Mouse (Mus musculus): ENCODE measurements around the gene Efcab5.
"Not testable (repeated sequence)": the region's sequence is repeated elsewhere in the genome, so short reads cannot be mapped to it uniquely, and the experiment has no call there.

Efcab5 gene

DNA sequence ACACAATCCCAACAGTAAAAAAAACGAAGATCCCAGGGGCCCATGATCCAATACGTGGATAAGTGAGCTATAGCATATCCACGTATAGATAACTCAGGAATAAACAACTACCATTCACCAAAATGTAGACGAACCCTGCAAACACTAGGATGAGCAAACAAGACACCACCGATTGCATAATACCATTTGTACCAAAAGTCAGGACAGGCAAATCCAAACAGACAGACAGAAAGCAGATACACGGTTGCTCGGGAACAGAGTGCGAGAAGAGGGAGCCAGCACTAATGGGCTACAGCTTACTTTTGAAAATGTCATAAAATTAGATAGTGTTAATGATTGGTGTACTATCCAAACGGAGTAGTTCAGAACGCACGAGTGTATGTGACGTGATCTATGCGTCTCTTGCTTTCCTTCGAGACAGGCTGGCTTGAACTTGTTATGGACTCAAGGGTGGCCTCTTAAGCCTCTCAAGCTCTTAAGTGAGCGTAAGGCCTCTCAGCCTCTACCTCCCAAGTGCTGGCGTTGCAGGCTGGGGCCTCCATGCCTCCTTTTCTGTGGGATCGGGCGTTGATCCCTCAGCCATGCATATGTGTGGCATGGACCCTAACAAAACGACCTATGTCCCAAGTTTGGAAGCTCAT lies 90.3 kb downstream of the Efcab5 start:
- in situ Hi-C loops (cut with MboI, MseI) = no loop called here

DNA sequence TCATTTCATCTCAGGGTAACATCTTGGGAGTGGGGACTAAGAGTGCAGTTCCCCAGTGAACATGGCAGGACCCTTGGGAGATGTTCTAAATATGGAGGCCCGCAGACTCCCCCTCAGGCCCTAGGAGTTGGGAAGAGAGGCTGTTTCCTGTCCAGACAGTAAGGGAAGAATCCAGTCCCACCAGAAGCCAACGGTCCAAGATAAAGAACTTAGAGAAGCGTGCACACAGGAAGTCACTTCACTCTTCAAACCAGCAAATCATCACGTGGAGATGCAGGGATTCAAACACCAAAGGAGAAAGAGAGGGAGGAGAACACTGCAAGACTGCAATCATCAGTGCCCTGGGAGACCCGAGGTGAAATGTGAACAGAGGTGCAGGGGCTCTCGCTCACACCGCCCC lies 91.8 kb downstream of the Efcab5 start:
- in situ Hi-C loops (cut with MboI, MseI) = no loop called here

DNA sequence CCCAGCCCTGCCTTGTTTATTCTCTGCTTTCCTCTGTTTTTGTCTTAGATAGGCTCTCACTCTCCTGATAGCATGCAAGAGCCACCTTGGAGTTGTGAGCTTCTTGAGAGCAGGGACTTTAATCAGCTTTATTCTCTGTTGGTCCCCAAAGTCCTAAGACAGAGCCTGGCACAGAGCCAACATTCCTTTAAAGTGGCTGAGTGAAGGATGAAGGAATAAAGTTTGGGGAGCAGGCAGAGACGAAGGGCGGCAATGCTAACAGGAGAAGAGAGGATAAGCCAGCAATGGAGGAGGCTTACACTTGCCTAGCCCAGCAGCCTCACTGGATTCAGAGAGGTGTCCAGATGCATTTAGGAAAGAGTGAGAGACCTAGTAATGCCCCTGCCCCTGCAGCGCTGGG lies 92.2 kb downstream of the Efcab5 start:
- in situ Hi-C loops (cut with MboI, MseI) = no loop called here

DNA sequence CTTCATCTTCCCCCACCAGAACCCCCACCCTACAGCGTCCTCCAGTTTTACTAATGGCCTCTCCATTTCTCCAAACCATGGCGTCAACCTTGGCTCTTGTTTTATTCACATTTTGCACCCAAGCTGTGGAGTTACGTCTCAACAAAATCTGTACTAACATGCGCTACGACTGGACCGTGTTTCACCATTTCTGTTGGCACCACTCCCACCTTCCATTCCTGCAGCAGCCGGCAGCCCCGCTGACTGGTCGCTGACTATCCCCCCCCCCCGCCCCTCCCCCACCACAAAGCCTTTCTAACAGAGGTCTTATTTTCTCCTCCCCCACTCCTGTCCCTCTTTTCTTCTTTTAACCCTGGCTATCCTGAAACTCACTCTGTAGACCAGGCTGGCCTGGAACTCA lies 93.6 kb downstream of the Efcab5 start:
- in situ Hi-C loops (cut with MboI, MseI) = no loop called here

DNA sequence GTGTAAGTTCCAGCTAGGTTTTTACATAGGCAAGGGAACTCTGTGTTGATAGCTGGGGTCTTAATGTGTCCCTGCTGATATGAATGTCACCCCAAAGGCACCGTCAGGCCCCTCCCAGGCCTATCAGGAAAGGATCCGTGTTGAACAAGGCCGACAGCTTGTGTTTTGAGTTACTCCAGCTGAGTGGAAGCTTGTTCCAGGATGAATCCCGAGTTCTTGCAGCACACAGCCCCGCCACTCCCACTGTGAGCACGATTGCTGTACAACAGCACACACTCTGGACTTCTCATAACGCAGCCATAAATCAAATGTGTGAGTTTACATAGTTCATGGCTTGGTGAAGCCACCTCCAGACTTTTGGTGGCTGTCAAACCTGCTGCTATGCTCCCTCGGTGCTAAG lies 94.6 kb downstream of the Efcab5 start:
- in situ Hi-C loops (cut with MboI, MseI) = no loop called here

DNA sequence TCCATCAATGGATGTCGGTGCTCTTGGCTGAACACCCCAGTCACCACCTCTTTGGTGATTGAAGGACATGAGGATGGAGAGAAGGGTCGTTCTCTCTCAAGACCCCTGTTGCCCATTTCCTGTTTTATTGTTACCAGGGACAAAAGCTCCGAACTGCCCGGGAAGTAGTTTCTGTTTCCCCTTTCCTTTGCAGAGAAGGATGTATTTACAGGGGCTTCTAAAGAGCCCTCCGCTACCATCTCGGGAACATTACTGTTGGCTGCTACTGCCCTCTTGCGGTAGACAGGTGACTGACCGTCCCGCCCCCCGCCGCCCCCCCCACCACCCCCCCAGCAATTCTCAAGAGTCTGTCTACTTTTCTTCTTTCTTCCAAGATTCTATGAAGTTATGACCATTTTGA lies 95.6 kb downstream of the Efcab5 start:
- in situ Hi-C loops (cut with MboI, MseI) = no loop called here

DNA sequence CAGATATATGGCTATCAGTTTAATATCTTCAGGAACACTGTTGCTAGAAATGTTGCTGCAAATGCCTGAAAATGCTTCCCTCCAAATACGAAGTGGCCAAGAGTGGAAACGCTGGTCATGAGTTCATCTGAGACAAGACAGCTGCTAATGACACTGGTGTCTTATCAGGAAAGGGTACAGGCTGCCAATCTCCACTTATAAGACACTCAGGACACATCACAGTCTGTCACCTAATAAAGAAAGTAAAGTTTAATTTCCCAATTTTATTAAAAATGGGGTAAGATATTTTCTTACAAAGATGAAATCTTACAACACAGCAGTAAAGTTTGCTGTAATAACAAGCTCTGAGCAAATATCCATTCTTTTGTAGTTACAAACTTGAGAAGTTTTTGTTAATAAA lies 99.6 kb downstream of the Efcab5 start:
- in situ Hi-C loops (cut with MboI, MseI) = loop anchor here (10.0 kb wide), 2 partner anchors 864 to 996 kb away; partner anchors contain the start of gene Eral1

DNA sequence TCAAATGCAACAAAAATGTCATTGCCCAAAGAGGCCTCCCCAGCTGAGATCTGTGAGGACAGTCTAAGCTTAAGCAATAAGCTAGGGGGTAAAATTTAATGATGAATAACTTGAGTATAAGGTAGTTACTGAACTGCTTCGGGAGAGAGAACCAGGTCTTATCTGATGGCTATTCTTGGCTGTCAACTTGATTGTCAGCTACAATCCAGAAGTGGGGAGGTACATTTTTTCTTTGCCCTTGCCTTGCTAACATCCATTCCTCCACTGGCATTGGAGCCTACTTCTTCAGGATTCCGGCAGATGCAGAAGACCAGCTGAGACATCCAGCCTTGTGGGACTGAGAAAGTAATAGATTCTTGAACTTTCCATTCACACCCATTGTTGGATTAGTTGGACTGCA lies 101.8 kb downstream of the Efcab5 start:
- in situ Hi-C loops (cut with MboI, MseI) = loop anchor here (10.0 kb wide), 2 partner anchors 862 to 998 kb away; partner anchors contain the start of gene Eral1

DNA sequence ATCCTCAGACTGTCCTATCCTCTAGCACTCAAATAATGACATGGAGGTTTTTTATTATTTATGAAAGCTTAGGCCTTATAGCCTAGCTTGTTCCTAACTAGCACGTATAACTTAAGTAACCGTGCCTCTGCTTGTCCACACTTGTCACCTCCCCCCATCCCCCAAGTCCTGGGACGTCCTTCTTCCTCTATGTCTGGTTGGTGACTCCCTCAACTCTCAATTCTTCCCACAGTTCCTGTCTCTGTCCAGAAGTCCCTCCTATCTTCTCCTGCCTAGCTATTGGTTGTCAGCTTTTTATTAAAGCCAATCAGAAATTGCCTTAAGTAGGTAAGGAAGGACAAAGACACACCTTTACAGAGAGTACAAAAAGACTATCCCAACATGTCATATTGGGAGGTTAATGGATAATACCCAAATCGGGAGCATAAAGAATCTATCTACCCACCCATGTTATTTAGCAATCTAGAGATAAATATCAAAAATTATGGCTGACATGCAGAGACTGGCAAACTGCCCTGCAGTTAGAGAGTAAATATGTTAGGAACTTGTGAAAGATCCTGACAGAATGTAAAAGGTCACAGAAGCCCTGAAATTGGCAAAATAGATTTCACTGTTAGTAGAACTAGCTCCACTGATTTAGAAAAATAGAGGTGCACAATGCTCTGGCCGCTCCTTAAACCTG lies 104.6 kb downstream of the Efcab5 start:
- in situ Hi-C loops (cut with MboI, MseI) = loop anchor here (5.0 to 10.0 kb wide), 3 partner anchors 92 to 1001 kb away; partner anchors contain the start of gene Eral1

DNA sequence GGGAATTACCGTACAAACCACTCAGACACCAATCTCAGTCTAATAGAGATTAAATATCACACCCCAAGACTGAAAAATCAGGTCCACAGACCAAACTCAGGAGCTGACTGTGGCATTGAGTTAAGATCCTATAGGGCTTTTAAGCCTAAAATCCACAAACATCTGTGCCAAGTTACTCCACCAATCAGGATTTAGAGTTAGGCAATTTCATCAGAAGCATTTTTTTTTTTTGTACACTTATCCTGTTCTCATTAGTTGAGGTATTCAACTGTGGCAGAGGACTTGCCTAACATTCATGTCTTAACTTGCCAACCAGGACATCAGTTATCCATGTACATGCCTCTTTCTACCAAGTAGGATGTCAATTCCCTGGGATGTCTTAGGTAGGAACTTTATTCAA lies 109.4 kb downstream of the Efcab5 start:
- in situ Hi-C loops (cut with MboI, MseI) = no loop called here

DNA sequence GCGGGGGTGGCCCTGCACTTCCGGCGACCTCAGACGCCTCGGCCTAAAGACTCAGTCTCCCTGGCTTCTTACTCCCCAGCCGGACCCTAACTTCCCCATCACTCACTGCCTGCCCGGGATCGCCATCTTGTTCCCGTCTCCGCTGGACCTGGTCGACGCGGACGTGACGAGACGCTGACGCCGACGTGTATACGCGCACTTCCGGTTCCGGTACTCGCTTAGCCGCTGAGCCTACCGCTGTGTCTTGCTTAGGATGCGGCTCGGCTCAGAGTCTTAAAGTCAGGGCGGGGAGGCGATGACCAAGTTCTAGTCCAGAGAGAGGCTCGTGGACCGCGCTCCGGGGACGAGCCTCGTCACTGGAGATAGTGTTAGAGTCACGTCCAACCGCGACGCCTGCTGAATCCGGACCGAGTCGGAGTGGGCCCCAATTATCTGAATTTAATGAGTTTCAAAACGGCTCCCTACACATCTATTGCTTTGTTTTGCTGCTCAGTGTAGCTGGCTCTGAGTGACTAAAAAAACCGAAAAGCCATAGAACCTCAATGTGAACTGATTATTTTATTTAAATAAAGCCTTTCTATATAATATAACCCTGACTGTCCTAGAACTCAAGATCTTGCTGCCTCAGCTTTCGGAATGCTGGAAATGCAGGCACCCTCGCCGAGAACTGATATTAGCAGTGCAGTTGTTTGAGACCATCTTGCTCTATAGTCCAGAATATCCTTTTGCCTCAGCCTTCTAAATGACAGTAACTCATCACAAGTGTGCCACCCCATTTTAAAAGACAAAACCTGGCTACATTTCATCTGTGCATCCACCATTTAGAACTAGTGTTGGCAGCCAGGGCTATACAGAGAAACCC lies 110.3 kb downstream of the Efcab5 start, which contains the start of gene Nsrp1:
Gene Nsrp1 (minus strand): TSS at position 163 of the 862 bp plus-strand sequence.
- in situ Hi-C loops (cut with MboI, MseI) = no loop called here

DNA sequence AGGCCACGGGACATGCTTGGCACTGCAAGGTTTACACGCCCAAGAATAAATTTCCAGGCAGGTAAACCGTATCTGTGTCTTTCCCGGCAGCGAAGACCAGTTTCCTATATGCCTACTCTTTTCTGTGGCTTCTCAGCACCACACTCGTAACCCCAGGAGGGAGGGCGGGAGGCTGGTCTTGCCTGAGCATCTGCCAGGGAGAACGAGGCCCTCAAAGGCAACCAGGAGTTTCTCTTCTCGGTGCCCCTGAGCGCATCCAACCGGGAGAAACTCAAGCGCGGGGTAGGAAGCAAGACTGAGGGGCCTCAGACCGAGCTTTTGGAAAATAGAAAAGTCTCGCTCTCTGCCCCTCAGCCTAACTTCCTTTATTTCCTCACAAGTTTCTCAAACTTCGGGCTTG lies 111.0 kb downstream of the Efcab5 start:
- in situ Hi-C loops (cut with MboI, MseI) = no loop called here

DNA sequence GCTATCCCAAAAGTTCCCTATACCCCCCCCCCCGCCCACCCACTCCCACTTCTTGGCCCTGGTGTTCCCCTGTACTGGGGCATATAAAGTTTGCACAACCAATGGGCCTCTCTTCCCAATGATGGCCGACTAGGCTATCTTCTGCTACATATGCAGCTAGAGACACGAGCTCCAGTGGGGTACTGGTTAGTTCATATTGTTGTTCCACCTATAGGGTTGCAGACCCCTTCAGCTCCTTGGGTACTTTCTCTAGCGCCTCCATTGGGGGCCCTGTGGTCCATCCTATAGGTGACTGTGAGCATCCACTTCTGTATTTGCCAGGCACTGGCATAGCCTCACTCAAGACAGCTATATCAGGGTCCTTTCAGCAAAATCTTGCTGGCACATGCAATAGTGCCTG lies 111.4 kb downstream of the Efcab5 start:
- in situ Hi-C loops (cut with MboI, MseI) = not testable (repeated sequence)

DNA sequence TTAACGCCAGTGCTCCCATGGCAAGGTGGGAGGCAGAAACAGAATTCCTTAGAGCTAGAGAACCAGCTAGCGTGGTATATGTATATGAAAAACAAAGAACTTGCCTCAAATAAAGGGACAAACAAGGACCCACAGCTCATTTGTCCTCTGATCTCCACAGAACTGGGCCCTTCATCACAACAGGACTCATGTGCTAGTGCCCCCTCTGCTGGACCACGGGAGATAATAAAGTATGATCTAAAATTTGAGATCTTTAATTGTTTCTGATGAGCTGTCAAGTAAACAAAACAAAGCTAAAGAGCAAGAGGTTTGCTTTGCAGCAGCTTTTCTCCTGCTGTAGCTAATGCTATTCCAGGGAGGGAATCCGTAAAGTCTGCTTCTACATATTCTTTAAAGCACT lies 118.0 kb downstream of the Efcab5 start:
- in situ Hi-C loops (cut with MboI, MseI) = no loop called here

DNA sequence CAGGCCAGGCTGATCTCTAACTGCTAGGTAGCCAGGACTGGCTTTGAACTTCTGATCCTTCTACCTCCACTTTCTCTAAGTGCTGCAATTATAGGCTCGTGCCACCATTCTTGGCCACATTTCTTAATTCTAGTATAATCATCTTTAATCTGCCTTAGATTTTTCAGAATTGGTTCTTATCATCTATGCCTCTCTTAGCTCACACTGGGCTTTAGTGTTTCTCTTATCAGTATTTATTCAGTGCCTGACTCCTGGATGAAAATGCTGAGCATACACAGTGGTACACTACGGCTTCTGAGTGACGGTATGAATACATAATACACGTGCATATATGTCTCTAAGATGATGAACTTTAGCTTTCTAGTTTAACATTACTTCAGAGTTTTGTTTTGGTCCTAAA lies 119.9 kb downstream of the Efcab5 start:
- in situ Hi-C loops (cut with MboI, MseI) = no loop called here

DNA sequence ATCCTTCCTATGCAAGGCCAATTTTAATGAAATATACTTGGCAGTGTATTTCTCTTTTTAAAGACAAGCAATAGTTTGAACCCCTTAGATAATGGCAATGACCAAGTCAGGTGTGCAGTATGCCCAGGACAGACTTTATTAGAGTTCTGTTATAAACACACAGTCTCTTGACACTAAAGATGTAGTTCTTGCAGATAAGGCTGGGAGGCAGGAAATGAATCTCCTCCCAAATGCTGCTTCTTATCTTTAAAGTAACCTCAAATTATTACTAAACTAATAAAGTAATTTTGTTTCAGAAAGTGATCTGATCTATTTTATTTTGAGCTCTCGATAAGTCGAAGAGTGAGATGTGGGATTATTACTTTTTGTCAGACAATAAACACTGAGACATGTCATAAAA lies 125.4 kb downstream of the Efcab5 start:
- in situ Hi-C loops (cut with MboI, MseI) = no loop called here

DNA sequence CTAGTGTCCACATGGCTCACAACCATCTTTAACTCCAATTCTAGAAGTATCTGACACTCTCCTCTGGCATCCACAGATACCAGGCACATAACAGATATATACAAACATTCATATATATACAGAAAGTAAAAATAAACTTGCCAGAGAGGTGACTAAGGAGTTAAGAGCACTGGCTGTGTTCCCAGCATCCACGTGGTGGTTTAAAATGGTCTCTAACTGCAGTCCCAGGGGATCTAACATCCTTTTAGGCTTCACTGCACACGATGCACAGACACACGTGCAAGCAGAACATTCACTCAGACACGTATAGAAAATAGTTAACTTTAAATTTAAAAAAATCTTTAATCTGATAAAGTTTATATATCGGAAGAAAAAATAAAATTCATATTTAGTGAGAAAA lies 126.8 kb downstream of the Efcab5 start:
- in situ Hi-C loops (cut with MboI, MseI) = no loop called here

DNA sequence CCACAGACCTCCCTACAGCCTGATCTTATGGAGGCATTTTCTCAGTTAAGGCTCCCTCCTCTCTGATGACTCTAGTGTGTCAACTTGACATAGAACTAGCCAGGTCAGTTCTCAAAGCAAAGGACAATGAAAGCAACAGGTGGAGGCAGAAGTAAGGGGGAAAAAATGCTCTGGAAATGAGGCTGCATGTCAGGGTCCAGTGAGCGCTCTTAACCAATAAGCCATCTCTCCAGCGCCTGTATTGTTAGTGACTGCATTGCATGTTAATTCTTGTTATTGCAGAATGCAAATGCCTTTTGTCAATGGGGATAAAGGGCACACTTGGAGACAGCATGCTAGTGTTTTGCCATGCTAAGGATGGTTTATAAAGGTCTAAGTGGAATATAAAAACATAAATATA lies 146.0 kb downstream of the Efcab5 start:
- in situ Hi-C loops (cut with MboI, MseI) = loop anchor here (10.0 kb wide), 1 partner anchor 258 kb away; no protein-coding TSS in a partner anchor

DNA sequence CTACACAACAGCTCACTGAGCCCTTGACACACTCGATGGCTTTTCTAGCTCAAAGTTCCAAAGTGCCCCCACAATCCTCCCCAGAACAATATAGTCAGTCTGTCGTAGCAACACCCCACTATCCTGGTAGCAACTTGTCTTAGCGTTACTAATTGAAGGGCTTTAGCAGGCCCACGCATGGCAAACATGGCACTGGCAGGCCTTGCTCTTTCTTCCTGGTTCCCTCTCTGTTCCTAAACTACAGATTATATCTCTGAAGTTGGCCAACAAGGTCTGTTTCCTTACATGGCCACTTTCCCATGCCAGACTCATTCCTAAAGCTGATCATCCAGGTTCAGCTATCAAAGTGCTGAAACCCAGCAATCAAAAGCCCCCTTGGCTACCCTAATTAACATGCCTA lies 146.9 kb downstream of the Efcab5 start:
- in situ Hi-C loops (cut with MboI, MseI) = loop anchor here (10.0 kb wide), 1 partner anchor 257 kb away; no protein-coding TSS in a partner anchor
